Mouse (Mus musculus): ENCODE measurements around the gene Shf.
"Not testable (repeated sequence)": the region's sequence is repeated elsewhere in the genome, so short reads cannot be mapped to it uniquely, and the experiment has no call there.

Shf gene

DNA sequence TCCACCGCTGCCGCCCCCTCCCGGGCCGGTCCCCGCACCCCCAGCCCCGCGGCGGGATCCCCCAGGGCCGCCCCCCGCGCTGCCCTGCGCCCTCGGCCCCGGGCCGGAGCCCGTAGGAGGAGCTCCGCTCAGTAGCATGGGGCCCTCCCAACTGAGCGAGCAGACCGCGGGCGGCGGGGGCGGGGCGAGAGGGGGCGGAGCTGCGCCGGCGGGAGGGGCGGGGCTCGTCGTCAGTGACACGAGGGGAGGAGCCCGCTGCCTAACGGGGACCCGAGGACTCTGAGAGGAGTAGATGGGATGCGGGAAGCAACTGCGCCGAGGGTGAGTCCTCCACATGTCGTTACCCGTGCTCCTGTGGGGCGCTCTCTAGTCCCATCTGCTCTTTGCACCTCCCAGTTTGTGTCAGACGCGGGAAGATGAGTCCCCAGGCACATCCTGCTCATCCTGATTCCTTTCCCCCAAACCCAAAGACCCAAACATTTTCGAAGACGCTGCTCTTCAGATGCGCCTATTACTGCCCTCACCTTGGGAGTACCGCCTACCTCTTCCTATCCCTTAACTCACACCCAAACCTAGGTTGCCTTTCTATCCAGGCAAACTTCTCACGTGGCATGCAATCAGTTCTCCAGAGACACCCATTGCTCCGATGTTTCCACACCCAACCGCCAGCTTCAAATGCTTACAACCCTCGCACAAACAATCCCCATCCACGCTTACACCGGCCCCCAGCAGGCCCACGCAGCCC is at the start of gene Shf:
TSS of gene Shf (minus strand) at position 168 of the 745 bp plus-strand sequence.
- DNase-seq (ENCODE audit: low spot score in 2 of 2) = peak; percentile 81 to 87

DNA sequence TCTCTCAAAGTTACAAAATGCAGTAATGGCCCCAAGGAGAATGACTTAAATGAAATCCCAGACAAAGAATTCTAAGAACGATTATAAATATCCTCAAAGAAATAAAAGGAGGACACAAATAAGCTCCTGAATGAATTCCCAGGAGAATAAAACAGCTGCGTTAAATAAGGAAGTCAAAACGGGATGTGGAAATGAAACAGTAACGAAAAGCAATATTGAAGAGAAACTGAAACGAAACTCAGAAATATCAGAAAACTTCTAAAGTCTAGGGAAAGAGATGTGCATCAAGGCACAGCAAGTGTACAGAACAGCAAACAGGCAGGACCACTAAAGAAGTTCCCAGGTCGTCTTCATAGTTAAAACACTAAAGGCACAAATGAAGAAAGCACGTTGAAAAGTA is 40.0 kb upstream of the Shf start:
- no peak for DNase-seq (ENCODE audit: low spot score in 2 of 2)

DNA sequence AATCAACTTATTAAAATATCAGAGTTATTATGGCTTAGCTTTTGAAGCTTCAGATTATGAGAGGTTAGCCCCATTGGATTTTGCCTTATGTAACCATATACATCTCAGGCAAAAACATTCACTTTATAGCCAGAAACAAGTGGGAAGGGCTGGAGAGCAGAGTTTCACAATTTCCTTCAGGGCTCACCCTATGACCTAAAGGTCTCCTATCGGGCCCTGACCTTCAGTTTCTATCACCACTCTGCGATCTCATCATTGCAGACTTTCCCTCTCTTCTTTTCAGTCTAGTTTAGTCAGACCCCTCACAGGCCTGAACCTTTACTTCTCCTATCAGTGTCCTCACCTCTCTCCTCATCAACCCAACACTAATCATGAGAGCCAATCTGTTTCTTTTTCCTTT is 38.6 kb upstream of the Shf start:
- no peak for DNase-seq (ENCODE audit: low spot score in 2 of 2)

- no peak for DNase-seq (ENCODE audit: low spot score in 2 of 2)
These were observed 27.2 kb upstream of the Shf start for GRCm38 (mm10) chr2:122396150-122396549.

GRCm38 (mm10) chr2:122387135-122387534 is 18.2 kb upstream of the Shf start:
- not testable (repeated sequence) for DNase-seq (ENCODE audit: low spot score in 2 of 2)

GRCm38 (mm10) chr2:122385095-122385494 is 16.1 kb upstream of the Shf start:
- DNase-seq (ENCODE audit: low spot score in 2 of 2) = no peak

DNA sequence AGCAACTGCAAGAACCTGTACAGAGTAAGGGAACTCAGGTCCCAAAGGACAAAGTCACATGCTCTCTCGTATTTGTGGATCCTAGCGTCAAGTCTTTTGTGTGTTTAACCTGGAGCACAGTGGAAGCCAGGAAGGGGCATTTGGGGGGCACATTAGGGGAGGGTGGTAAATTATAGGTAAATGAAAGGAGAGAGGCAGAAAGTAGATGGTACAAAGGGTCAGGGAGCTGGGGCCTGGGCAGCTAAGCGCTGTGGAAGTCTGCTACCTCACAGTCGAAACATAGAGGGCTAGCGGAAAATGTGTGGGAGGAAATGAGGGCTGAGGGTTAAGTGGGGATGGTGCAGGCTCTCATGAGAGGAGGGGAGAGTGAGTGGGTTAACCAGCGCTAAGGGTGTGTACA is 13.2 kb upstream of the Shf start:
- no peak for DNase-seq (ENCODE audit: low spot score in 2 of 2)

DNA sequence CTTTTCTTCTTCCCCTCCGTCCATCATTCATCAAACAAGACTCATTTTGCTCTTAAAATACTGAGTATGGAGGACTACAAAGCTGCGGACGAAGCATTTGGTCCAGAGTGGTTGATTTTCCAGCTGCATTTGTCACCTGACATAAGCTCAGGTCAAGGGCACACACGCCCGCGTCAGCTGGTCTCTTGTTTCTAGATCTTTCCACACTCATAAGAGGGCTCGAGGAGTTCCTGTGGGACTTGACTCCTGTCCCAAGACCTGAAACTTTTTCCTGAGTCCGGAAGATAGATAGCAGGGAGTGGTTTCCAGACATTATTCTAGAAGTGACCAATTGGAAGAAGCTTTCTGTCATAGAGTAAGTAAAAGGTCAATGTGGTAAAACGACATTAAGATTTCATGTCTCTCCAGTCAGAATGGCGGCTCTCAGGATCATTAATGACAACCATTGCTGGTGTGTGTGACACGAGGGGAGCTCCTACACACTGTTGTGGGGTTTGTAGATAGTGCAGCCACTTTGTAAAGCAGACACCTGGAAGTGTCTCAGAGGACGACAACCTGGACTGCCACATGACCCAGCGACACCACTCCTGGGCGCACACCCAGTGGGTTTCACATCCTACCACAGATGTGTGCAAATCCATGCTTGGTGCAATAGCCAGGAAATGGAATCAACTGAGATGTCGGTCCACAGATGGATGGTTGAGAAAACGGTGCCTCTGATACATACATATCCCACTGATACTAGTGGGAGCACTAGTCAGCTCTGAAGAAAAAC is 12.6 kb upstream of the Shf start:
- DNase-seq (ENCODE audit: low spot score in 2 of 2) = no peak

DNA sequence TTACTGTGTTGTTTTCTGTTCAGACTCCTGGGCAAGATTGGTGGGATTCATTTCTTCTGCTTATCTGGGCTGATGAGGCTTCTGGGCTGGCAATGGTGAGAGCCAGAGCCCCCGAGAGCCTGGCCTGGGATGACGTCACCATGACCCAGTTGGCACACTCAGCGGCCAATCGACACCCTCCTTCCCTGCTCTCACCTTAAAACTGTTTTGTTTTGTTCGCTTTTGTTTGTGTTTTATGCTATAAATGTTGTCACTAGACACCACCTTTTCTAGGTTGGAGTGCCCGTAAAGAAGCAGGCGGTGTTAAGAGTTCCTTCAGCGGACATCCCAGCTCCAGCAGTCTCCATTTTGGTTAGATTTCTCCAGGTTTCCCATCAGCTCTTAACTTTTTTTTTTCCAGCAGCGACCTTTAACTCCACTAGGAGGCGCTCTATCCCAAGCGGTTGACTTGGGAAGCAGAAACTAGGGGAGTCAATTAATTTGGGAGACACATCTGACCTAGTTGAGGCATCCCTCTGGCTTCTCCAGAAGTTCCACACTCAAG is 11.9 kb upstream of the Shf start:
- peak in 1 of 2 experiments; percentile 75 for DNase-seq (ENCODE audit: low spot score in 2 of 2)

GRCm38 (mm10) chr2:122379292-122379650 is 10.3 kb upstream of the Shf start:
- no peak for DNase-seq (ENCODE audit: low spot score in 2 of 2)

DNA sequence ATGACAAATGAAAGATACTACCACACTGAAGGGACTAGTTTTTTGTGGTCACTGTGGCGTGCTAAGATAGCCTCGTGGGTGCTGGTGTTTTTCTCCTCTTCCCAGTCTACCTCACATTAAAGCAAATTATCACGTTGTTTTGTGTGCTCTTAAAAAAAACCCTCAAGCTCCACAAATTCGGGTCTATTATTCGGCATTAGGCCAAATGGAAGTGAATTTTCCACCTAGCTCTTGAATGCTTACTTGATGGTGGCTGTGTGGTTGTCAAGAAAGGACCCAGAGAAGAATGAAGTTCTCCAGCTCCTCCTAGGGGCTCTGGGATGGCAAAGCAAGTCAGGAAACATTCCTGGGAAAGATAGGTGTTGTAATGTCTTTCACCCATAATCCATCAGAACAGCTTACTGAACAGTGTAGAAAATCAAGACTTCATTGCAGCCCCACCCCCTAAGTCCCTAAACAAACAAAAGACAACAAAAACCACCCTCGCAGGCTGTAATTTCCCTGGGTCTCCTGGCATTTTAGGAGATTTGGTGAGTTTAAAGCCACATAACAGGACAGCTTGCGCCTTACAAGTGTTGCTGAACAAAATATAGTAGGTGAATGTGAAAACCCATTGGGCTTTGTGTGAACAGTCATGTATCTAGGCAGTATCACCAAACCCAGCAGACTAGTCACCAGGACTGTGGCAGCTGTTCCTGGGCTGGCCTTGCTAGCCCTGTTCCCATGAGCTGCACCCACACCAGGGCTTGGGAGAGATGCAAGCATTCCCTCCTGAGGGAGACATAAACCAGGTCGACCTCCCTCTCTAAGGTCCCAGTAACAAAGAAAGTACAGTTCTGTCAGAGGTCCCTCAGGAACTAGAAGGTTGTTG is 9.7 kb upstream of the Shf start:
- peak in 1 of 2 experiments; percentile 62 for DNase-seq (ENCODE audit: low spot score in 2 of 2)

GRCm38 (mm10) chr2:122377751-122378246 is 8.8 kb upstream of the Shf start:
- DNase-seq (ENCODE audit: low spot score in 2 of 2) = peak; percentile 47 to 85

DNA sequence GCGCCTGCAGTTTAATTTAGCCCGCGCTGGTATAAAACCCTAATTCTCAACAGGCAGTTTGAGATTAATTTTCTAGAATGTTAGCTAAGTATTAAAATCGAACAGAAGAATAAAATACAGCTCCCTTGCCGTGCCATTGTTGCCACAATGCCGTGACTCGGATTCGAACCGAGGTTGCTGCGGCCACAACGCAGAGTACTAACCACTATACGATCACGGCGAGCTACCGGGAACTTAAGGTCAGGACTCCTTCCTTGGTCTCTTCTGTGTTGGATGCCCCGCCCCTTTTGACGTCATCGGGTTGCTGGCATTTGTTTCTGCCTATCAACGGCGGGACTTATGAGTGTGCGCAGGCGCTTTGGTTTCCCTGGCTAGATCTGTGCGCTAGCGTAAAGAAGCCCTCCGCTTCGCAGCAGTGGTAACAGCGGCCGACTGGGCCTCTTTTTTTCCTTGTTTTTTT is 8.3 kb upstream of the Shf start:
- DNase-seq (ENCODE audit: low spot score in 2 of 2) = peak; percentile 95 to 99

- DNase-seq (ENCODE audit: low spot score in 2 of 2) = peak in 1 of 2 experiments; percentile 66
These were observed 7.1 kb upstream of the Shf start for GRCm38 (mm10) chr2:122376041-122376561.

GRCm38 (mm10) chr2:122375391-122375991 is 6.5 kb upstream of the Shf start:
- peak; percentile 96 to 99 for DNase-seq (ENCODE audit: low spot score in 2 of 2)

GRCm38 (mm10) chr2:122374666-122375331 is 5.8 kb upstream of the Shf start:
- no peak for DNase-seq (ENCODE audit: low spot score in 2 of 2)

- no peak for DNase-seq (ENCODE audit: low spot score in 2 of 2)
These were observed 5.0 kb upstream of the Shf start for GRCm38 (mm10) chr2:122374012-122374411.

DNA sequence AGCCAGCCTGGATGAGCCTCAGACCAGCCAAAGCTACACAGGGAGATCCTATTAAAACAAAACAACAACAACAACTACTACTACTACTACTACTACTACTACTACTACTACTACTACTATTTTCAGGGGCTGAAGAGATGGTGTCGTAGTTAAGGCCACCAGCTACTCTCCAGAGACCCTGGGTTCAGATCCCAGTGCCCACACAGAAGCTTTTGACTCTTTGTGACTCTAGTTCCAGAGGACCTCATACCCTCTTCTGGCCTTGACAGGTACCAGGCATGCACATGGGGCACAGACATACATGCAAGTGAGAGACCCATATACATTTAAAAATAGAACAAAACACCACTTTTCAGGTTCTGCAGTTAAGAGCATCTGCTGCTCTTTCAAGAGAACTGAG is 3.6 kb upstream of the Shf start:
- no peak for DNase-seq (ENCODE audit: low spot score in 2 of 2)

- peak in 1 of 2 experiments; percentile 1 for DNase-seq (ENCODE audit: low spot score in 2 of 2)
These were observed 3.1 kb upstream of the Shf start for GRCm38 (mm10) chr2:122372067-122372466.

DNA sequence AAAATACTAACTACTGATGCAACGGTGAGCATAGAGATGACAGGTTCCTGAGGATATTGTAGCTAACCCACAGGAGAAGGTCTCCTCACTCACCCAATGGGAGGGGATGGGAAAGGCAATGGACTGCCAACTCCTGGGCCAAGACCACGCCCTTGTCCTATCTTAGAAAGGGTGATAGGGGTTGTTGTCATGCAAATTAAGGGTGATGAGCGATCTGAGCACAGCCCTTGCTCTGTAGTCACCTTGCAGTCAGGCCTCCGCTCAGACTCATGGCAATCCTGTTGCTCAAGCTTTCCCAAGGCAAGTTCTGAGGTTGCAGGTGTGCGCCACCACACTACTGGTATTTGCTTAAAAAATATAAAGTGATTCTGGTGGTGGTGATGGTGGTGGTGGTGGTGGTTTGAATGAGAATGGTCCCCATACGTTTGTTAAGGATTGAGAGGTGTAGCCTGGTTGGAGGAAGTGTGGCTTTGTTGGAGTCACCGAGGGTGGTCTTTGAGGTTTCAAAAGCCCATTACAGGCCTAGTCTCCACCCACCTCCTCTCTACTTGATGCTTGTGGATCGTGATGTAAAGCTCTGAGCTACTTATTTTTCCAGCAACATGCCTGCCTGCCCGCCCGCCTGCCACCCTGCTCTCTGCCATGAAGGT is 1.3 kb upstream of the Shf start:
- no peak for DNase-seq (ENCODE audit: low spot score in 2 of 2)

Data from left cerebral cortex, adult 9 months (tissue).